Mouse (Mus musculus) adrenal gland, adult 2 months (tissue): Measurements from ENCODE around the gene Sf3b3. TPM values are rescaled to one million over a fixed set of nuclear protein-coding genes. Genes with fewer than 3 reads are reported as not detected.
A peak's percentile ranks its signal among the peaks of the same experiment; 100 is the strongest.

ENCODE experiments used
- DNase-seq: peaks from one replicate; pipeline ENCODE4 v3.0.0; 2021
- polyA plus RNA-seq: library from polyadenylated mRNA; depleted of rRNA; stranded (reverse); fragments of >200 nt; gene quantifications from 2 replicates; pipeline ENCODE4 v1.2.3, GENCODE M21; 2012
- total RNA-seq, 2 experiments: library from RNA; stranded (reverse); gene quantifications; 2 replicates each; pipeline ENCODE4 v1.2.3; 2021

Sf3b3 gene
- total and polyA plus RNA-seq, 3 experiments: 21.1 to 65.6 (median 64.7) TPM

- DNase-seq: no peak
Measured at GRCm38 (mm10) chr8:110847645-110848495, 1.3 kb upstream of the Sf3b3 start.

- no peak for DNase-seq
Measured at GRCm38 (mm10) chr8:110847171-110847549, 573 bp upstream of the Sf3b3 start.

GRCm38 (mm10) chr8:110845821-110846404 is 674 bp downstream of the Sf3b3 start:
- DNase-seq: no peak

GRCm38 (mm10) chr8:110844941-110845340 is 1.6 kb downstream of the Sf3b3 start:
- DNase-seq: no peak

GRCm38 (mm10) chr8:110843207-110843606 is 3.4 kb downstream of the Sf3b3 start:
- DNase-seq: no peak

- DNase-seq: no peak
Measured at GRCm38 (mm10) chr8:110842012-110842574, 4.5 kb downstream of the Sf3b3 start.

GRCm38 (mm10) chr8:110831956-110832355 is 14.6 kb downstream of the Sf3b3 start:
- DNase-seq: no peak

GRCm38 (mm10) chr8:110828511-110828910 is 18.1 kb downstream of the Sf3b3 start:
- DNase-seq: no peak

- no peak for DNase-seq
Measured at GRCm38 (mm10) chr8:110824861-110825260, 21.7 kb downstream of the Sf3b3 start.

- no peak for DNase-seq
Measured at GRCm38 (mm10) chr8:110821960-110822359, 24.6 kb downstream of the Sf3b3 start.

- DNase-seq: no peak
Measured at GRCm38 (mm10) chr8:110820257-110820656, 26.3 kb downstream of the Sf3b3 start.

- DNase-seq: no peak
Measured at GRCm38 (mm10) chr8:110818593-110818992, 28.0 kb downstream of the Sf3b3 start.

- no peak for DNase-seq
Measured at GRCm38 (mm10) chr8:110816990-110817389, 29.6 kb downstream of the Sf3b3 start.

- DNase-seq: no peak
Measured at GRCm38 (mm10) chr8:110815308-110815707, 31.3 kb downstream of the Sf3b3 start.

- DNase-seq: no peak
Measured at GRCm38 (mm10) chr8:110813081-110813812, 33.3 kb downstream of the Sf3b3 start.

GRCm38 (mm10) chr8:110812349-110813080 is 34.1 kb downstream of the Sf3b3 start:
- DNase-seq: no peak

- DNase-seq: no peak
Measured at GRCm38 (mm10) chr8:110811793-110812192, 34.8 kb downstream of the Sf3b3 start.

GRCm38 (mm10) chr8:110811116-110811515 is 35.5 kb downstream of the Sf3b3 start:
- DNase-seq: no peak

- no peak for DNase-seq
Measured at GRCm38 (mm10) chr8:110810481-110811065, 36.0 kb downstream of the Sf3b3 start.

- DNase-seq: peak; percentile 67
Measured at GRCm38 (mm10) chr8:110809831-110810230, 36.8 kb downstream of the Sf3b3 start.
